Mouse (Mus musculus) spleen, adult 12 weeks (tissue): ENCODE measurements at regions not wholly inside any gene's neighbourhood (a gene's known extent, or its start where the extent isn't known, plus 50 kb on each side); places are given as distances from the start of the nearest gene placed in this dataset.

Experiments used
- DNase-seq: peaks from one replicate; pipeline ENCODE4 v3.0.0; 2022; ENCODE audit warnings: low spot score

DNA sequence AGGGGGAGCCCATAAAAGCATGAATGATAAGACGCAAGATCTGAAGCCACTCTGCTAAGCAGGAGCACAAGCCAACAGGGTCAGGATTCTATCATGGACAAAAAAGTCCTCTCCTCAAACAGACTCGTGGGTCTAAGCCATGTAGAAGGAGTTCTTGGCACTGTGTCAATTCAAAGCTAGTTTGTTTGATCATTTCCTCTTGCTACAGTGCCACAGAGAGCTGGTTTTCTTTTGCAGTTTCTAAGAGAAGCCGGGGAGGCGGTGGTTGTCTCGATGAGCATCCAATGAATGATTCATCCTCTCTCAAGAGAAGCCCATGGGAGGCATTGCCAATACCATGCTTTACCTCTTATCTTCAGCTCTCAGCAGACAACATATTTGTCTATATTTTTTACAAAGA is 284.6 kb upstream of the Noct start:
- no peak for DNase-seq

- DNase-seq, result no peak
Measured at GRCm38 (mm10) chr3:50940656-50941055, 283.6 kb upstream of the Noct start.

GRCm38 (mm10) chr3:50953456-50953855 is 270.8 kb upstream of the Noct start:
- DNase-seq, result no peak

DNA sequence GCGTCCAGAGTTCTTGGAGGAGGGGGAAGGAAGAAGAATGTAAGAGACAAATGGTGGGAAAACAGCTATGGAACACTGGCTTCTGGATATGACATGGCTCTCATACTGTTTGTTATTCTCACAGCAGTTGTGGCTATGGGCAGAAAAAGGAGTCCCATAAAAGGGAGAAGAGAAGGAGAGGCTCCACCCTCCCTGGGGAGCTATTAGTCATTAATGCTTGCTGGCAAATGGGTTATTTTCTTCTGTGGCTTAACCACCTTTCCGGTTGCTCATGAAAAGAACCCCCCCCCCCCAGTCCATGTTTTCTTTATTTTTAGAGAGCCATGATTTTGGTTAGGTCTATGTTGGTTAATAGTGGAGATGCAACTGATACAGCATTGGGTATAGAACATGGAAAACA is 253.9 kb upstream of the Noct start:
- DNase-seq, result no peak

- DNase-seq, result no peak
Measured at GRCm38 (mm10) chr3:50973081-50973480, 251.2 kb upstream of the Noct start.

GRCm38 (mm10) chr3:50976141-50976780 is 248.0 kb upstream of the Noct start:
- DNase-seq, result no peak

- no peak for DNase-seq
Measured at GRCm38 (mm10) chr3:50976818-50977217, 247.4 kb upstream of the Noct start.

GRCm38 (mm10) chr3:50978636-50979035 is 245.6 kb upstream of the Noct start:
- DNase-seq, result no peak

GRCm38 (mm10) chr3:50979592-50979991 is 244.7 kb upstream of the Noct start:
- DNase-seq, result no peak

DNA sequence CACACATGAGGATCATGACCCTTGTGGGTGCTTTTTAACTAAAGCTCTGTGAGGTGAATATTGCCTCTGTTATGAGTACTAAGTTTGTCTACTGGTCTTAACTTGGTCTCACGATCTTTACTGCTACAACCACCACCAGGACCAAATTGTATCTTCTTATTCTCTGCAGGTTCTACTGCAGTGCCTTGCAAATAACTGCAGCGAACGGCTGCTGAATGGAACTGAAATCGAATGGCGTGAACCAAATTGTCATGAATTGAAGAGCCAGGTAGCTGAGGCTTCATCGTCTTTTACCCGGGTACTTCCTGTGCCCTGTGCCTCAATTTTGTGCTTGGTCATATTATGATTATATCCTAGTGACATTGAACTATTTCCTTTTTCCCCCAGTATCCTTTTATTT is 242.5 kb upstream of the Noct start:
- DNase-seq, result no peak

DNA sequence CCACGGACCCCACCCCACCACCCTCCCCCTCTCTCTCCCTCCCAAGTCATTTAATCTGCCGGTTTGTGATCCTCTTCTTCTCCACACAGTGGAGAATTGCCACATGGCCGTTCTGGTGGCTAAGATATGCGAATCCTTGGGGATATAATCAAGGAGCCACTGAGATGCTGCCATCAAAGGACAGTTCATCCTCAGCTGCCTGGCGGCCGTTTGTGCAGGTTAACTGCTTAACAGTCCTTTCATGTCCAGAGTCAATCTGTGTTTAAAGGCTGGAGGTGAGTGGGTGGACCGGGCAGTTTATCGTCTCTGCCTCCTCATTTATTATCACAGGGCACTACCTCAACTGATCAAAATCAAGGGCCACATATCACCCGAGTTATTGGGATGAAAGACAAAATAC is 241.6 kb upstream of the Noct start:
- DNase-seq, result no peak

- DNase-seq, result no peak
Measured at GRCm38 (mm10) chr3:50983126-50983525, 241.1 kb upstream of the Noct start.

- no peak for DNase-seq
Measured at GRCm38 (mm10) chr3:50983962-50984765, 240.1 kb upstream of the Noct start.

DNA sequence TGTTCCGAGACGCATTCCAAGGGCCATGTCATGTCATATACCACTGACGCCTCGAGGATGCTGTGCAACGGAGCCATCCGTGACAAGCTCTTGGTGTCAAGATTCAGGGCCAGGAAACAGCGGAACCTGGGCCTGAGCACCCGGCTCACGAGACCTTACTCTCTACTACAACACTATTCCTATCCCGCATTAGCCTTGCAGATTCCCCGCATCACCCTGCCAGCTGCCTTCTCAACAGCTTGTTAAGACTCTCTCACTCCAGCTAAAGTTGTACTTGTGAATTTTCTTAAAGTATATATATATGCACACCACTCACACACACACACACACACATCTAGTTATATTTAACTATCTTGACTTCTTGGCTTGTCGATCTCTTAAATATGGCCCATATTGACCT is 236.4 kb upstream of the Noct start:
- DNase-seq, result no peak

- DNase-seq, result no peak
Measured at GRCm38 (mm10) chr3:50990810-50991209, 233.4 kb upstream of the Noct start.

DNA sequence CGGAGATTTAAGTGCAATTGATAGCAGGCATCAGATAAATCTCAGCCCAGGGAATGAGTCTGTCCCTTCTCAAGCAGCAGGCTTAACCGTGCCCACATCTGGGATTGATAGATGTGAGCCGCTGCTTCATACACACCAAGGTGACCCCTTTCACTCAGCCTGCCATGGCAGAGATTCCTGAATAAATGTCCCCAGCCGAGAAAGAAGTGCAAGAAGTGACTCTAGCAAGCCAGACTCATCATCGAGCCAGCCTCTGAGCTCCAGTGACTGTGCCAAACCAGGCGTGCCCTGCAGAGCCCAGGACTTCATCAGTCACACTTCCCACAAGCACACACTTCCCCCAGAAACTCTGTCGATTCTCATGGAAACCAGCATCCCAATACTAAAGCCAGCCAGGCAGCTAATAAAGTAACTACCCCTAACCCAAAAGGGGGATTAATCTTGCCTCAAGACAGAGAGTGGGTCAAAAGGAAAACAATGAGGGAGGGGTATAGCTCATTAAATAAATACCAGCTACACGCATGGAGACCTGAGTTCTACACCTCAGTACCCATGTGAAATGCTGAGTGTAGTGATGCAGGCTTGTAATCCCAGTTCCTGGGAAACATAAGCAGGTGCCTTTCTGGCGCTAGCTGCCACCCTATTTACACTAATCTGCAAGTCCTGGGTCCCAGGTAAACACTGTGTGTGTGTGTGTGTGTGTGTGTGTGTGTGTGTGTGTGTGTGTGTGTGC is 231.5 kb upstream of the Noct start:
- DNase-seq, result no peak

DNA sequence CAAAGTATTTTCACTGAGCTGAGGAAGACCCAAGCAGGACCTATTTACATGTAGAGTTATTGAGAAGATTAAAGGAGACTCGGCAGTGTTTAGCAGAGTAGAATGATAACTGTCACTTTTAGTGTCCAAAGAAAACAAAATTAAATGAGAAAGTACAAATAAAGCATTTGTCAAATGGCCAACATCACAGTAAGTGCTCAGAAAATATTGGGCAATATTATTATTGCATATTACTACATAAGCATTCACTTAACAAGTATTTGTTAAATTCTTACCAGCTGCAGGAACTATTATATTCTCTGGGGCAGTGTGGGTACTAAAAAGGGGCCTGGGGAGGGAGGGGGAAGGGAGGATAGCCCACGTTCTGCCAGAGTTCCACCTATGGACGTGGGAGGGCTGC is 224.5 kb upstream of the Noct start:
- no peak for DNase-seq

DNA sequence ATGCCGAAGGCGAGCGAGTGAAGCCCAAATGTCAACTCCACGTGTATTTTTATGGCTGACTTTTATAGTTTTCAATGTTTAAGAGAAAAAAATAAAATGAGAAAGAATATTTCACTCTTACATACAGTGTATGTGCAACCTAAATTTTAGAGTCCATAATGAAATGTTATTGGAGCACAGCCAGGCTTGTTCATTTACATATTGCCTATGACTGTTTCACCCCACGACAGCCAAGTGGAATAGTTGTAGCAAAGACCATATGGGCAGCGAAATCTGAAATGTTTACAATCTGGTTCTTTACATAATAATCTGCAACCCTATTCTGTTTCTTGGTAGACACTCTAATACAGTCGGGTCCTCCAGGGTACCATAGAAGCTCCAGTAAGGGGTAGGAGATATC is 223.3 kb upstream of the Noct start:
- DNase-seq, result no peak

DNA sequence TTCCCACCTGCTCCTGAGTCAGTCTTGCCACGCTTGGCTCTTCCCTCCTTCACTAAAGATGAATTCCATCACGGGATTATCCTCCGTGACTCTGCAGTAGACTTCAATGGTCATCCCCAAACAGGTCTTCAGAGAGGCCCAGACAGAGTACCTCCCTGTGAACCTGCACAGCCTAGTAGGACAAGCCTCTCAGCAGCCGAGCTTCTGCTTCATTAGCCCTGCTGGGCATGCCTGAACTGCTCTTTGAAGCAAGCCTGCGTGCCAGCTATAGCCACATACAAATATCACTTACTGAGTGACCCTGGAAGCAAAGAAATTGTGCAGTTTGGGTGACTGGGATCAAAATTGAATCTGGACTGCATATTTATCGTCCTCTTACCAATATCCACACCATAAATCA is 221.6 kb upstream of the Noct start:
- DNase-seq, result no peak

DNA sequence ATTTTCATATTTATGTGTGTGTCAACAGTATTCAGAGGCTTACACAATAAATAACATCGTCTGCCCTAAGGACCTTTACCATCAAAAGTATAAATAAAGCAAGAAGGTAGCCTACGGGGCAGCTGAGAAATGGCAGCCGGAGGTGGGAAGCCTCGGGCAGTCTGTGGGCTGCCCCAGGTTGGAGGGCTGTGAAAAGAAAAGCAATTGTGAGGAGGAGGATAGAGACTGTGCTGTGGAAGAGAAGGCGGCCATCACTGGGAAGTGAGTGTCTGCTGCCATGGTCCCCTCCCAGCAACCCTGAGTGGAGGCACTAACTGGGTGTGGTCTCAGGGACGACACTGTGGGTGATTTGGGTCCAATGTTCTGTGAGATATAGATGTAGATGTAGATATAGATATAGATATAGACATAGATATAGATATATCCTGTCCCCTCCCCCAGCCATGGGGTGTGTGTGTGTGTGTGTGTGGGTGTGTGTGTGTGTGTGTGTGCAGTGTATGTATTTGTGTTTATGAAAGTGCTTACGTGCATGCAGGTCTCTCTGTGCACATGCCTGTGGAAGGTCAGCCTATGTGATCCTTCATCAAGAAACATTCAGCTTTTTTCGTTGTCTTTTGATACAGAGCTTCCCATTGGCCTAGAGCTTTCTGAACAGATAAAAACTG is 220.6 kb upstream of the Noct start:
- DNase-seq, result no peak

GRCm38 (mm10) chr3:51004216-51004615 is 220.0 kb upstream of the Noct start:
- DNase-seq, result no peak

DNA sequence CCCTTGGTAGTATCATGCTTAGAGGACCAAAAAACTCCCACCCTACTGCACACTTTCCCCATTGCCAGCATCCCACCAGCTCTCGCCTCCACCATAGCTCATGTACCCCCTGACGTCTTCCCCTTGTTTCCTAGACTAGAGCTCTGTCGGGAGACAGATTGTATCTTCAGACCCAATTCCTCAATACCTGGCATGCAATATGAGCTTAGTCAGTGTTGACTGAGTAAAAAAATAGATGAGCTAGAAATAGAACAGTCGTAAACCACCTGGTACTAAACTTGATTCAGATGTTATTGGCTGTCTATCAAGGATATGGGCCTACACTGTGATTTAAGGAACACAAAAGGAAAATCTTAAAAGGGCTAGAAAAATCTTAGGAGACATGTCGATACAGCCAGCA is 215.1 kb upstream of the Noct start:
- DNase-seq, result no peak
